Mouse (Mus musculus): Measurements from ENCODE around the gene Gm5148.

- TF ChIP-seq CTCF (IDR thresholded peaks at IDR 0.05; ENCODE audit: low read depth), result no peak
- no peak for TF ChIP-seq EP300 (IDR thresholded peaks at IDR 0.05; ENCODE audit: low read depth)
These were observed 46.7 kb upstream of the Gm5148 start for GRCm38 (mm10) chr3:37770951-37771350.
